Mouse (Mus musculus): ENCODE data around the gene Atg13. TPM values are rescaled to one million over a fixed set of nuclear protein-coding genes. Genes with fewer than 3 reads are reported as not detected.

Gene Atg13
- total and polyA plus RNA-seq, 2 experiments from 2014 or later, result 21.0 to 30.4 TPM

DNA sequence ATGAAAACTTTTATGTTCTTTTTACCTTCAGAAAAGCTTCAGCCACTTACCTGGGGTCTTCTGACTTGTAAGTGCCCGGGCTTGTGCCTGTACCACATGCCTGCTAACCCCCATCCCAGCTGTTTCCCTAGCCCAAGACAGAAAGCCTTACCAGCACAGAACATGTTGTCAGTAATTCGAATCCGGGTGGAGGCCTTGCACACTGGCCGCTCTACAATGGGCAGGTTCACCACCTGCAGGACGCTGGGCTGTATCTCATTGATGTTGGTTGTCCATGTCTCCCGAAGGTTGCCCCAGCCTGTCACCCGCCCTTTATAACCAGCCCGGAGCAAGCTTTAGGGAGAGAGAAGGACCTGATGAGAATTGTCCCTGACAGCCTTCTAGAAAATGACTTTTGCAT lies 82.2 kb downstream of the Atg13 start:
- 90% methylated on average over 8 of the region's 8 CpGs for WGBS
- TF ChIP-seq CTCF (IDR thresholded peaks at IDR 0.05), result no peak
- ATAC-seq (ENCODE audit: low FRiP score) (no peak), DNase-seq (ENCODE audit: low spot score) (no peak)
- H3K9me3 ChIP-seq (ENCODE audit: low read length), result no peaks in the 10 kb centered on the region
- no peaks in the 10 kb centered on the region for H3K36me3 ChIP-seq (ENCODE audit: insufficient read depth, low read length)
- no peak overlapping the region for H3K9ac ChIP-seq (replicated peaks; ENCODE audit: low read length, poor library complexity, severe bottlenecking)
- no peaks in the 10 kb centered on the region for H3K27me3 ChIP-seq (ENCODE audit: insufficient read depth, low read length)
- no peak overlapping the region for H3K4me2 ChIP-seq (ENCODE audit: low read depth, low read length, poor library complexity, severe bottlenecking)
- no peaks in the 10 kb centered on the region for H3K4me1 ChIP-seq (ENCODE audit: insufficient read depth, low read length)
- no peak overlapping the region for H3K27ac ChIP-seq (ENCODE audit: low read depth, low read length)
- no peak overlapping the region for H3K4me3 ChIP-seq (ENCODE audit: low read depth, low read length)

DNA sequence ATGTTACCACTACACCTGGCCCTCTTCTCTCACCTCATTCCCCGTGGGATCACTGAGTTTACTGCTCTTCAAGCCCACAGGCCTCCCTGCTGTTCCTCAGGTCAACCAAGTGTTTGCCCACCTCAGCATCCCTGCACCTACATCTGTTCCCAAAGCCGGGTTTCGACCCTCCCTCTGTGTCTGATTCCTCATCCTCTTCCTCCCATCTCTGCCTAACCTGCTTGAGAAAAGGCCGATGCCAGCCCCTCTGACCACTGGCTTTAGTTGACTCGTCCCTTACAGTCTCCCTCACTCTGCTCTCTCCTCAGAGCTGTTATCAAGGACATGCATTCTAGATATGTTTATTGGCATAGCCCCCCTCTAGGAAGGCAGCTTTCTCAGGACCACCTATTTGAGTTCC lies 82.9 kb downstream of the Atg13 start:
- H3K4me2 ChIP-seq (ENCODE audit: low read depth, low read length, poor library complexity, severe bottlenecking), result no peak overlapping the region
- no peaks in the 10 kb centered on the region for H3K9me3 ChIP-seq (ENCODE audit: low read length)
- H3K4me3 ChIP-seq (ENCODE audit: low read depth, low read length), result no peak overlapping the region
- no peak overlapping the region for H3K9ac ChIP-seq (replicated peaks; ENCODE audit: low read length, poor library complexity, severe bottlenecking)
- no peaks in the 10 kb centered on the region for H3K4me1 ChIP-seq (ENCODE audit: insufficient read depth, low read length)
- peaks cover 5% of the 10 kb centered on the region for H3K36me3 ChIP-seq (ENCODE audit: insufficient read depth, low read length)
- no peak for TF ChIP-seq CTCF (IDR thresholded peaks at IDR 0.05)
- no peaks in the 10 kb centered on the region for H3K27me3 ChIP-seq (ENCODE audit: insufficient read depth, low read length)
- no peak for ATAC-seq (ENCODE audit: low FRiP score)
- no peak for DNase-seq (ENCODE audit: low spot score)
- H3K27ac ChIP-seq (ENCODE audit: low read depth, low read length), result no peak overlapping the region
- WGBS, result 78% methylated on average over 5 of the region's 5 CpGs

Other genes with a start within 250 kb of the Atg13 start
- 130 and 135 TPM in 2 replicates for gene Ckap5, start 183.8 kb downstream of the Atg13 start, total RNA-seq (2014; rRNA removed)
- gene Ckap5, start 183.8 kb downstream of the Atg13 start, polyA plus RNA-seq (2015; fragmentation: Nextera tagmentation; extraction: Ambion mirVana), result 85.8 and 101 TPM in 2 replicates
- gene F2, start 74.2 kb downstream of the Atg13 start, total RNA-seq (2014; rRNA removed), result not detected in 2 replicates
- gene F2, start 74.2 kb downstream of the Atg13 start, polyA plus RNA-seq (2015; fragmentation: Nextera tagmentation; extraction: Ambion mirVana), result 0.10 and 0.16 TPM in 2 replicates
- 14.9 and 20.5 TPM in 2 replicates for gene Zfp408, start 60.8 kb downstream of the Atg13 start, total RNA-seq (2014; rRNA removed)
- gene Zfp408, start 60.8 kb downstream of the Atg13 start, polyA plus RNA-seq (2015; fragmentation: Nextera tagmentation; extraction: Ambion mirVana), result 9.7 and 10.7 TPM in 2 replicates
- 95.8 and 101 TPM in 2 replicates for gene Arhgap1, start 60.7 kb downstream of the Atg13 start, total RNA-seq (2014; rRNA removed)
- 96.6 and 99.3 TPM in 2 replicates for gene Arhgap1, start 60.7 kb downstream of the Atg13 start, polyA plus RNA-seq (2015; fragmentation: Nextera tagmentation; extraction: Ambion mirVana)
- 11.7 and 16.2 TPM in 2 replicates for gene Harbi1, start 276 bp upstream of the Atg13 start, total RNA-seq (2014; rRNA removed)
- 12.3 TPM in 2 replicates for gene Harbi1, start 276 bp upstream of the Atg13 start, polyA plus RNA-seq (2015; fragmentation: Nextera tagmentation; extraction: Ambion mirVana)
- 55.6 and 59.5 TPM in 2 replicates for gene Ambra1, start 19.6 kb upstream of the Atg13 start, total RNA-seq (2014; rRNA removed)
- 19.3 and 20.7 TPM in 2 replicates for gene Ambra1, start 19.6 kb upstream of the Atg13 start, polyA plus RNA-seq (2015; fragmentation: Nextera tagmentation; extraction: Ambion mirVana)
- gene Chrm4, start 216.7 kb upstream of the Atg13 start, total RNA-seq (2014; rRNA removed), result 1.8 and 4.0 TPM in 2 replicates
- 0.25 and 0.34 TPM in 2 replicates for gene Chrm4, start 216.7 kb upstream of the Atg13 start, polyA plus RNA-seq (2015; fragmentation: Nextera tagmentation; extraction: Ambion mirVana)
- gene Mdk, start 221.7 kb upstream of the Atg13 start, total RNA-seq (2014; rRNA removed), result 39.0 and 40.8 TPM in 2 replicates
- 71.0 and 71.4 TPM in 2 replicates for gene Mdk, start 221.7 kb upstream of the Atg13 start, polyA plus RNA-seq (2015; fragmentation: Nextera tagmentation; extraction: Ambion mirVana)
- gene Gm9821, start 235.1 kb upstream of the Atg13 start, total RNA-seq (2014; rRNA removed), result 0.11 TPM in 1 of 2 replicates, not detected in the other
- gene Gm9821, start 235.1 kb upstream of the Atg13 start, polyA plus RNA-seq (2015; fragmentation: Nextera tagmentation; extraction: Ambion mirVana), result 0.14 TPM in 1 of 2 replicates, not detected in the other